Mouse (Mus musculus): ENCODE results near the gene Mageb4. TPM values are rescaled to one million over a fixed set of nuclear protein-coding genes. Genes with fewer than 3 reads are reported as not detected.
"Not testable (repeated sequence)": the region's sequence is repeated elsewhere in the genome, so short reads cannot be mapped to it uniquely, and the experiment has no call there.

Gene Mageb4
- not detected in 2 replicates for total RNA-seq (2021)
- long read RNA-seq = 0 reads

- DNase-seq = not testable (repeated sequence)
Measured at GRCm38 (mm10) chrX:86304993-86305392, at the start of gene Mageb4. TSS of gene Mageb4 (minus strand) at chrX:86305093.

- not testable (repeated sequence) for DNase-seq
Measured at GRCm38 (mm10) chrX:86284597-86284996, 20.3 kb downstream of the Mageb4 start.

GRCm38 (mm10) chrX:86245950-86246349, 58.9 kb downstream of the Mageb4 start:
- DNase-seq = not testable (repeated sequence)

GRCm38 (mm10) chrX:86237246-86237645, 67.6 kb downstream of the Mageb4 start:
- no peak for DNase-seq

Other genes starting within 250 kb of the Mageb4 start
- gene Nr0b1, start 113.3 kb downstream of the Mageb4 start, total RNA-seq (2021) = 16.3 and 30.3 TPM in 2 replicates

All from adrenal gland, postnatal 25 days (tissue).